Mouse (Mus musculus): Measurements from ENCODE around the gene Mdh2. TPM values are rescaled to one million over a fixed set of nuclear protein-coding genes. Genes with fewer than 3 reads are reported as not detected.

Gene Mdh2
- polyA plus RNA-seq, 1 experiment from 2014 or later, result 984 TPM

DNA sequence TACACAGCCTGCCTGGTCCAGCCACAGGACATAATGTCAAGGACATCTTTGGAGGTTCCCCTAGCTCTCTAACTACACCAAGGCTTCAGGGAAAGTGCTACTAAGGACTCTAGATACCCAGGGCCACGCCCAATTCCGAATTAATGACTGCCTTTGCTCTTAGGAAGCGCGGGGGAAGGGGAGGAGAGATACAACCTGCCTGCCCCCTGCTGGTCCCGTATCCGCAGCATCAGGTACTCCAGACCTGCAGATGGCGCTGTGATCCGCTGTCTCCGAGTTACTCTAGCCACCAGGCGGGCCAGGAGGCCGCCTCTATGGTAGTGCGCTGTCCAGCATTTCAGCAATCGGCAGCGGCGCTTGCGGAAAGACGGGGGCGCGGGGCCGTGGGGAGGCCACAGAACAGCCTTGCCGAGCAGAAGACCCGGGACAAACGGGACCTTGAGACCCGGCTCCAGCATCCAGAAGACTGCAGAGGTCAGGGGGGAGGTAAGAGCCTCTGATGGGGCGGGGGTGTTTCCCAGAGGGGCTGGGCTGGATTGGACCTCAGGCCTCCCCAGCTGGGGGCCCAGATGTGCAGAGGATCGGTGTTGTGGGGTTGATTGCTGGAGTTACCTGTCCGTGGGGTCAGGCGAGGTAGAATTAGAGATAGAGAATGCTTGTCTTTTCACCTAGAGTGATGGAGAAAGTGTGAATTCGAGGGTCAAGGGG lies 28.4 kb downstream of the Mdh2 start, which contains the start of gene Srrm3:
Gene Srrm3 (plus strand): TSS at position 336 of the 708 bp plus-strand sequence.
- H3K36me3 ChIP-seq (ENCODE audit: control insufficient read depth, insufficient read depth, low read length), result no peaks in the 10 kb centered on the region
- H3K9me3 ChIP-seq (replicated peaks; ENCODE audit: control insufficient read depth, low read length), result no peaks in the 10 kb centered on the region
- H3K9ac ChIP-seq (ENCODE audit: low read depth, low read length), result no peak within 1 kb of the TSS
- H3K4me3 ChIP-seq (ENCODE audit: low read depth, low read length), result no peak within 1 kb of the TSS
- H3K4me1 ChIP-seq (ENCODE audit: control insufficient read depth, insufficient read depth, low read length), result no peaks in the 10 kb centered on the region
- H3K27me3 ChIP-seq (ENCODE audit: control insufficient read depth, insufficient read depth, low read length), result no peaks in the 10 kb centered on the region; the same call in 1 of the 2 replicates
- no peak for ATAC-seq (replicated peaks; ENCODE audit: insufficient number of reproducible peaks, low FRiP score, low TSS enrichment)
- H3K4me2 ChIP-seq, result no peak within 1 kb of the TSS
- 5% methylated on average over 29 of the region's 29 CpGs for WGBS (ENCODE audit: insufficient replicate concordance)
- H3K27ac ChIP-seq (ENCODE audit: low read depth, low read length), result no peak within 1 kb of the TSS

DNA sequence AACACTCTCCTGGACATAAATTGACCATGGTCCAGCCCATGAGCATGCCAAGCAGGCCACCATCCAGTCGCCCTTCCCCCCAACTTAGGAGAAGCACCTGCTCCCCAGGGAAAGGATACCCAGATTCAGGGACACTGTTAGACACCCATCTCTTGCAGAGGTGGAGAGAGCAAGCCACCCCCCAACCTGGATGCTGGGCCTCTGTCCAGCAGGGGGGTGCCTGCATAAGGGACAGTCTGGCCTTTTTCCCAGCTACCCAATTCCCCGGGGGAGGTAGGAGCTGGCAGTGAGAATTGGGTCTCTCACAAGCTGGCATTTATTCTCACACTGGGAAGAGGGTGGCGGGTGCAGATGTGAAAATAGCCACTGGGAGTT lies 29.0 kb downstream of the Mdh2 start:
- 43% methylated on average over 3 of the region's 3 CpGs for WGBS (ENCODE audit: insufficient replicate concordance)
- no peak overlapping the region for H3K27ac ChIP-seq (ENCODE audit: low read depth, low read length)
- H3K4me2 ChIP-seq, result no peak overlapping the region
- H3K27me3 ChIP-seq (ENCODE audit: control insufficient read depth, insufficient read depth, low read length), result no peaks in the 10 kb centered on the region; the same call in 1 of the 2 replicates
- H3K4me1 ChIP-seq (ENCODE audit: control insufficient read depth, insufficient read depth, low read length), result no peaks in the 10 kb centered on the region
- no peak overlapping the region for H3K4me3 ChIP-seq (ENCODE audit: low read depth, low read length)
- no peak for ATAC-seq (replicated peaks; ENCODE audit: insufficient number of reproducible peaks, low FRiP score, low TSS enrichment)
- H3K9me3 ChIP-seq (replicated peaks; ENCODE audit: control insufficient read depth, low read length), result no peaks in the 10 kb centered on the region
- no peaks in the 10 kb centered on the region for H3K36me3 ChIP-seq (ENCODE audit: control insufficient read depth, insufficient read depth, low read length)
- no peak overlapping the region for H3K9ac ChIP-seq (ENCODE audit: low read depth, low read length)

DNA sequence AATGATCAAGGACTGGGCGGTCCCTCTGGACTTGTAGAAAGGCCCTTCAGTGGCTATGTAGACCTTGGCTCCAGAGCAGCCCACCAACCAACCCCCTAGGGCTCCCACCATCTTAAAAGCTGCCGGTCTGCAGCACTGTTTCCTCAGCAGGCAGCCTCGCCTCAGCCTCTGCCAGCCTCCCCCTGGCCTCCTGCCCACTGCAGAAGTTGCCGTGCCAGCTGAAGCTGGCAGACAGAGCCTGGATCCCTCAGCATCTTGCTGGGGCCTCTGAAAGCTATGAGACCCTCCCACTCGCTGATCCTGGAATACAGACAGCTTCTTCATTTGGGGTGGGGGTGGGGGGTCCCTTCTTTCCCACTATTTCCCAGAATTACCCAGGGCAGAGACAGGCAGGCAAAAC lies 34.7 kb downstream of the Mdh2 start:
- 60% methylated on average over 5 of the region's 5 CpGs for WGBS (ENCODE audit: insufficient replicate concordance)
- Histone ChIP-seq H3K9me3 (replicated peaks; ENCODE audit: control insufficient read depth, low read length) (no peaks in the 10 kb centered on the region), H3K4me2 (no peak overlapping the region), H3K4me1 (ENCODE audit: control insufficient read depth, insufficient read depth, low read length) (no peaks in the 10 kb centered on the region), H3K36me3 (ENCODE audit: control insufficient read depth, insufficient read depth, low read length) (no peaks in the 10 kb centered on the region), H3K27ac (ENCODE audit: low read depth, low read length) (no peak overlapping the region), H3K9ac (ENCODE audit: low read depth, low read length) (no peak overlapping the region), H3K27me3 (ENCODE audit: control insufficient read depth, insufficient read depth, low read length) (peaks cover 6% of the 10 kb centered on the region; the same call in 1 of the 2 replicates), H3K4me3 (ENCODE audit: low read depth, low read length) (no peak overlapping the region)
- ATAC-seq (replicated peaks; ENCODE audit: insufficient number of reproducible peaks, low FRiP score, low TSS enrichment), result no peak

DNA sequence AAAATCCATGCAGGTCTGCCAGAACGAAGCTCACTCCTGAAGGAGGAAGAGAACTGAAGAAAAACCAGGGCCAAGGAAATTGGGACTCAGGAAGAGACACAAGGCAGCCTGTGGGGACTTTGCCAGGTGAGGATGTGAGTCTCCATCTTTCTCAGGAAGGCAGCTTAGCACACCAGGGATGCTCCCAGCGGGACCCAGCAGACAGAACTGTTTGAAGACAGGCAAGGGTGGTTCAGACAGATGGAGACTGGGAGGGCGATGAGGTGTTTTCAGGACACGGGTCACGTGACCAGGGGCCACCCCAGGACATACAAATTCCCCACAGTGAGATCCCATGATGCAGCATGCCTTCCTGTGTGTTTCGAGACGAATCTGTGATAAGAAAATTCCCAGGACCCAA lies 40.2 kb downstream of the Mdh2 start:
- 37% methylated on average over 7 of the region's 7 CpGs for WGBS (ENCODE audit: insufficient replicate concordance)

DNA sequence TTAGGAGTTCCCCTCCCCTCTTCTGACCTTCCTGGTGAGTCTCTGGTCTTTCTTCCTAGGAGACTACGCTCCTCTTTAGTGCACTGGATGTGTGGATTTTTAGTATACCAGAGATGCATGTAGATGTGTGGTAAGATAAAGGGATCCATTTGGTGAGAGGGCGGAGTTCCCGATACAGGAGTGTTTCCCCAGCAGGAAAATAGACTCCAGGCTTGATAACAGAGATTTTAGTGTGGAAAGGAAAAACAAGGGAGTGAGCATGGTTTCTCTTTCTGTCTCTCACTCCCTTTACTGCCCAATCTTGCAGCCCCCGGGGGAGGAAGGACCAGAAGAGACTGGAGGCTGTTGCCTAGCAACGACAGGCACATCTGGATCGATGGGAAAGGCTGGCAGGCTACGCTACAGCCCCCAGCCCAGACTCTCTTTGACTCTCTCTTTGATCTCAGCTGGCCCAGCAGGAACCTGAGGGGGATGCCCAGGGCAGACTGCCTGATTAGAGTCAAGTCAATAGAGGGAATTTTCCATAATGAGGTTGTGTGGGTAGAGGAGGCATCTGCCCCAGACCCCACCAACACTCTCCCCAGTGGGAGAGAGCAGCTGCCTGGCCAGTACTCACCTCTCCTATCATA lies 44.1 kb downstream of the Mdh2 start:
- no peak overlapping the region for H3K27ac ChIP-seq (ENCODE audit: low read depth, low read length)
- H3K4me1 ChIP-seq (ENCODE audit: control insufficient read depth, insufficient read depth, low read length), result no peaks in the 10 kb centered on the region
- H3K27me3 ChIP-seq (ENCODE audit: control insufficient read depth, insufficient read depth, low read length), result peaks cover 33% of the 10 kb centered on the region
- 25% methylated on average over 7 of the region's 7 CpGs for WGBS (ENCODE audit: insufficient replicate concordance)
- H3K9me3 ChIP-seq (replicated peaks; ENCODE audit: control insufficient read depth, low read length), result no peaks in the 10 kb centered on the region
- H3K4me3 ChIP-seq (ENCODE audit: low read depth, low read length), result no peak overlapping the region
- no peak for ATAC-seq (replicated peaks; ENCODE audit: insufficient number of reproducible peaks, low FRiP score, low TSS enrichment)
- H3K9ac ChIP-seq (ENCODE audit: low read depth, low read length), result no peak overlapping the region
- H3K36me3 ChIP-seq (ENCODE audit: control insufficient read depth, insufficient read depth, low read length), result no peaks in the 10 kb centered on the region
- no peak overlapping the region for H3K4me2 ChIP-seq

More for the DNA sequence above, 40.2 kb downstream of the Mdh2 start:
- Histone ChIP-seq H3K9me3 (replicated peaks; ENCODE audit: control insufficient read depth, low read length) (no peaks in the 10 kb centered on the region), H3K9ac (ENCODE audit: low read depth, low read length) (no peak overlapping the region), H3K4me2 (no peak overlapping the region), H3K27ac (ENCODE audit: low read depth, low read length) (no peak overlapping the region), H3K27me3 (ENCODE audit: control insufficient read depth, insufficient read depth, low read length) (peaks cover 35% of the 10 kb centered on the region), H3K4me3 (ENCODE audit: low read depth, low read length) (no peak overlapping the region), H3K4me1 (ENCODE audit: control insufficient read depth, insufficient read depth, low read length) (no peaks in the 10 kb centered on the region), H3K36me3 (ENCODE audit: control insufficient read depth, insufficient read depth, low read length) (no peaks in the 10 kb centered on the region)
- ATAC-seq (replicated peaks; ENCODE audit: insufficient number of reproducible peaks, low FRiP score, low TSS enrichment), result no peak

DNA sequence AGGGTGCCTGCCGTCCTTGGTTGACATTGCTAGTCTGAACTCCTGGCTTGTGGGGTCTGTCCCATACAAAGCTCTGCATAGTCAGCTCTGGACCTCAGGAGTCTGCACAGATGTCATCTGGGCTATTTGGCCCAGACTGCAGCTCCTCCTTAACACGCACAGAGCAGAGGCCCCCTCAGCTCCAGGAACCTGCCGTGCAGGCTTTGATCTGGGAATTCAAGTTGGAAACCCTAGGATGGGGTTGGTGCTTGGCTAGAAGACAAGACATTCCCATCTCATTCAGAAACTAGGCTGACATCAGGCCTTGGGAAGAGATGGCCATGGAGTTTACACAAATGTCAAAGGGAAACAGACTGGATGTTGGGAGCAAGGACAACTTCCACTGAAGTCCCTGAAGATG lies 46.2 kb downstream of the Mdh2 start:
- Histone ChIP-seq H3K27me3 (ENCODE audit: control insufficient read depth, insufficient read depth, low read length) (peaks cover 20% of the 10 kb centered on the region), H3K4me3 (ENCODE audit: low read depth, low read length) (no peak overlapping the region), H3K4me1 (ENCODE audit: control insufficient read depth, insufficient read depth, low read length) (no peaks in the 10 kb centered on the region), H3K36me3 (ENCODE audit: control insufficient read depth, insufficient read depth, low read length) (no peaks in the 10 kb centered on the region), H3K9me3 (replicated peaks; ENCODE audit: control insufficient read depth, low read length) (no peaks in the 10 kb centered on the region), H3K4me2 (no peak overlapping the region), H3K9ac (ENCODE audit: low read depth, low read length) (no peak overlapping the region), H3K27ac (ENCODE audit: low read depth, low read length) (no peak overlapping the region)
- 55% methylated on average over 3 of the region's 3 CpGs for WGBS (ENCODE audit: insufficient replicate concordance)
- no peak for ATAC-seq (replicated peaks; ENCODE audit: insufficient number of reproducible peaks, low FRiP score, low TSS enrichment)

DNA sequence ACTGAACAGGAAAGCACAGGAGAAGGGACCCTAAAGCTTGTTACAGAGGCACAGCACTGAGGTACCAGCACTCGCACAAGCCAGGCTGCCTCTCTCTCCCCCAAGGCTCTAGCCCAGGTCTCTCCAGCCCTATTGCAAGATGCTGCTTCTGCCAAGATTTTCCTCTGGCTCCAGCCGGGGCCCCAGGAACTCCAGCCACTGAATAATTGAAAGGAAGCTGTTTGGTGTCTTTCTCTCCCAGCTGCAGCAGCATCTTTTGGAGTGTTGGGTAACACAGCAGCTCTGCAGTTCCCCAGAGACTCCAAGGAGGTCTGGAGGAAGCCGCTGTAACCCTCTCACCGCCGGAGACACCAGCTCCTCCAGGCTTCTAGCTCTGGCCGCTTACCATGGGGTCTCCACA lies 47.9 kb downstream of the Mdh2 start:
- Histone ChIP-seq H3K4me2 (no peak overlapping the region), H3K9me3 (replicated peaks; ENCODE audit: control insufficient read depth, low read length) (no peaks in the 10 kb centered on the region)
- WGBS (ENCODE audit: insufficient replicate concordance), result 40% methylated on average over 6 of the region's 6 CpGs

DNA sequence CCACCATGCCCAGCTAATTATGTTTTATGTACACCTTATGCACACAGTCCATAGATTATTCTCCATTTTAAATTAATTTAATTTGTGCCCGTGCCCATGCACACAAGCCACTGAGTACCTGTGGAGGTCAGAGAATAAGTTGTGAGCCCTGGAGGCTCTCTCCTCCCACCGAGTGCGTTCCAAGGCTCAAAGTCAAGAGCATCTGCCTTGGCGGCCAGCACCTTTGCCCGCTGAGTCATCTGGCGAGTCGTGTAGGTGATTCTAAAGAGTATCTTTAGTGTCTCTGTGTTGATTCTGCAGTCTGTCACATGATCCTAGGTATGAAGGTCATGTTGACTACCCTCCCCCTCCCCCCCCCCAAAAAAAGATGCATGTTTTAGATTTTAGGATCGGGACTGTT lies 51.1 kb downstream of the Mdh2 start:
- no peak overlapping the region for H3K4me2 ChIP-seq
- no peak overlapping the region for H3K4me3 ChIP-seq (ENCODE audit: low read depth, low read length)
- H3K27ac ChIP-seq (ENCODE audit: low read depth, low read length), result no peak overlapping the region
- H3K27me3 ChIP-seq (ENCODE audit: control insufficient read depth, insufficient read depth, low read length), result peaks cover 6% of the 10 kb centered on the region; the same call in 1 of the 2 replicates
- WGBS (ENCODE audit: insufficient replicate concordance), result 77% methylated on average over 8 of the region's 8 CpGs
- H3K36me3 ChIP-seq (ENCODE audit: control insufficient read depth, insufficient read depth, low read length), result no peaks in the 10 kb centered on the region
- H3K9me3 ChIP-seq (replicated peaks; ENCODE audit: control insufficient read depth, low read length), result no peaks in the 10 kb centered on the region
- no peak overlapping the region for H3K9ac ChIP-seq (ENCODE audit: low read depth, low read length)
- no peaks in the 10 kb centered on the region for H3K4me1 ChIP-seq (ENCODE audit: control insufficient read depth, insufficient read depth, low read length)
- no peak for ATAC-seq (replicated peaks; ENCODE audit: insufficient number of reproducible peaks, low FRiP score, low TSS enrichment)

More for the DNA sequence above, 47.9 kb downstream of the Mdh2 start:
- ATAC-seq (replicated peaks; ENCODE audit: insufficient number of reproducible peaks, low FRiP score, low TSS enrichment), result no peak
- H3K27me3 ChIP-seq (ENCODE audit: control insufficient read depth, insufficient read depth, low read length), result peaks cover 8% of the 10 kb centered on the region
- no peak overlapping the region for H3K27ac ChIP-seq (ENCODE audit: low read depth, low read length)
- H3K36me3 ChIP-seq (ENCODE audit: control insufficient read depth, insufficient read depth, low read length), result no peaks in the 10 kb centered on the region
- H3K4me1 ChIP-seq (ENCODE audit: control insufficient read depth, insufficient read depth, low read length), result no peaks in the 10 kb centered on the region
- H3K9ac ChIP-seq (ENCODE audit: low read depth, low read length), result no peak overlapping the region
- H3K4me3 ChIP-seq (ENCODE audit: low read depth, low read length), result no peak overlapping the region

DNA sequence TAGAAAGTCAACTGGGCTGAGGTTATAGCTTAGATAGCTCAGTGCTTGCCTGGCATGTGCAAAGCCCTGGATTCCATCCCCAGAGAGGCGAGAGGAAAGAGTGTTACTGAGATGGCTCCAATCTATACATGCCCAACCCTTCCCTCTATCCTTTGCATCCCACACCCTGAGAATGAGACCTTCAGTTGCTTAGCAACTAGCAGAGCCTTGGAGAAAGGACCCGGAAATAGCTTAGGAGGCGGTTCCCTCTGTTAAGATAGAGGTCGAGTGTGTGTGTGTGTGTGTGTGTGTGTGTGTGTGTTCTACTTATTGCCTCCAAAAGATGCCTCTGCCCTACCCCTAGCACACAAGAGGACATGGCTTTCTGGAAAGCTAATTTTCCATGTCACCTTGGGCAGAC lies 54.4 kb downstream of the Mdh2 start:
- H3K9ac ChIP-seq (ENCODE audit: low read depth, low read length), result no peak overlapping the region
- 35% methylated on average over 4 of the region's 4 CpGs for WGBS (ENCODE audit: insufficient replicate concordance)
- no peaks in the 10 kb centered on the region for H3K9me3 ChIP-seq (replicated peaks; ENCODE audit: control insufficient read depth, low read length)
- ATAC-seq (replicated peaks; ENCODE audit: insufficient number of reproducible peaks, low FRiP score, low TSS enrichment), result no peak
- H3K4me1 ChIP-seq (ENCODE audit: control insufficient read depth, insufficient read depth, low read length), result no peaks in the 10 kb centered on the region; the same call in 1 of the 2 replicates
- H3K4me2 ChIP-seq, result no peak overlapping the region
- H3K27ac ChIP-seq (ENCODE audit: low read depth, low read length), result no peak overlapping the region
- no peaks in the 10 kb centered on the region for H3K36me3 ChIP-seq (ENCODE audit: control insufficient read depth, insufficient read depth, low read length)
- H3K4me3 ChIP-seq (ENCODE audit: low read depth, low read length), result no peak overlapping the region
- H3K27me3 ChIP-seq (ENCODE audit: control insufficient read depth, insufficient read depth, low read length), result peaks cover 19% of the 10 kb centered on the region
